Mouse (Mus musculus) yolk sac, embryonic 10.5 days (tissue): ENCODE results near the gene Ogn.
A peak's percentile ranks its signal among the peaks of the same experiment; 100 is the strongest.

Experiments used
- DNase-seq: peaks from one replicate; pipeline ENCODE4 v3.0.0-alpha.2; 2017; ENCODE audit warnings: low spot score

Ogn gene

GRCm38 (mm10) chr13:49644731-49645529, 37.1 kb downstream of the Ogn start:
- no peak for DNase-seq

GRCm38 (mm10) chr13:49646019-49646418, 38.2 kb downstream of the Ogn start:
- DNase-seq: no peak

- no peak for DNase-seq
Measured at GRCm38 (mm10) chr13:49651136-49651535, 43.3 kb downstream of the Ogn start.

- DNase-seq: no peak
Measured at GRCm38 (mm10) chr13:49651781-49652351, 44.0 kb downstream of the Ogn start.

- DNase-seq: peak; percentile 97
Measured at GRCm38 (mm10) chr13:49652481-49653179, 44.8 kb downstream of the Ogn start, which contains the start of the genes Cenpp and Nol8. TSS of gene Cenpp (minus strand) at chr13:49652785. TSS of gene Nol8 (plus strand) at chr13:49653078.

- no peak for DNase-seq
Measured at GRCm38 (mm10) chr13:49653180-49653541, 45.3 kb downstream of the Ogn start.
